Mouse (Mus musculus) gastrocnemius, adult 2 months (tissue): ENCODE results near the gene Itpr2. TPM values are rescaled to one million over a fixed set of nuclear protein-coding genes. Genes with fewer than 3 reads are reported as not detected.
"Not testable (repeated sequence)": the region's sequence is repeated elsewhere in the genome, so short reads cannot be mapped to it uniquely, and the experiment has no call there.

Experiments
- DNase-seq: peaks from one replicate; pipeline ENCODE4 v3.0.0; 2022
- H3K27ac ChIP-seq: fragments of 200-600 bp; 2 replicates; pipeline ENCODE4 v1.8.1; 2022; ENCODE audit warnings: mild to moderate bottlenecking
- H3K4me3 ChIP-seq: fragments of 200-600 bp; 2 replicates; pipeline ENCODE4 v1.8.1; 2022; ENCODE audit warnings: mild to moderate bottlenecking, moderate library complexity
- CTCF ChIP-seq: fragments of 200-600 bp; IDR thresholded peaks from 2 replicates; pipeline ENCODE4 v1.8.1; 2022; ENCODE audit warnings: antibody characterized with exemption, mild to moderate bottlenecking, moderate library complexity
- intact Hi-C: fragments of 180-260 bp; cut with DNase I; formaldehyde crosslinking; loops from one replicate; pipeline ENCODE4 v1.15.1; 2025
- total RNA-seq, 2 experiments: library from RNA; stranded (reverse); gene quantifications; 2 replicates each; pipeline ENCODE4 v1.2.3; 2021

The Itpr2 gene
- total RNA-seq, 2 experiments from 2014 or later = 7.4 to 9.9 TPM

- Histone ChIP-seq H3K4me3 (no peak overlapping the region), H3K27ac (no peak overlapping the region)
- no peak for DNase-seq
- intact Hi-C loops = no loop called here
- no peak for TF ChIP-seq CTCF
These were observed 22.9 kb downstream of the Itpr2 start for GRCm38 (mm10) chr6:146478888-146479683.

GRCm38 (mm10) chr6:146476865-146477264, 25.2 kb downstream of the Itpr2 start:
- H3K27ac ChIP-seq = no peak overlapping the region
- H3K4me3 ChIP-seq = no peak overlapping the region
- intact Hi-C loops = no loop called here
- no peak for DNase-seq
- no peak for TF ChIP-seq CTCF

- intact Hi-C loops = no loop called here
- no peak for DNase-seq
- no peak for TF ChIP-seq CTCF
- no peak overlapping the region for H3K4me3 ChIP-seq
- H3K27ac ChIP-seq = peak overlapping the region; percentile 82
These were observed 27.9 kb downstream of the Itpr2 start for GRCm38 (mm10) chr6:146474166-146474565.

GRCm38 (mm10) chr6:146473216-146473955, 28.6 kb downstream of the Itpr2 start:
- DNase-seq = peak; percentile 50
- peak overlapping the region; percentile 82 for H3K27ac ChIP-seq
- intact Hi-C loops = no loop called here
- TF ChIP-seq CTCF = no peak
- peak overlapping the region; percentile 45 for H3K4me3 ChIP-seq

GRCm38 (mm10) chr6:146470378-146470777, 31.6 kb downstream of the Itpr2 start:
- no peak overlapping the region for H3K4me3 ChIP-seq
- no peak for TF ChIP-seq CTCF
- DNase-seq = no peak
- no peak overlapping the region for H3K27ac ChIP-seq
- intact Hi-C loops = no loop called here

GRCm38 (mm10) chr6:146469936-146470335, 32.1 kb downstream of the Itpr2 start:
- intact Hi-C loops = loop anchor here (5.0 kb wide), 1 partner anchor 32 kb away; the partner anchor contains the start of gene Itpr2
- TF ChIP-seq CTCF = no peak
- DNase-seq = peak; percentile 48

GRCm38 (mm10) chr6:146468361-146468760, 33.7 kb downstream of the Itpr2 start:
- intact Hi-C loops = loop anchor here (5.0 kb wide), 1 partner anchor 34 kb away; the partner anchor contains the start of gene Itpr2
- H3K27ac ChIP-seq = no peak overlapping the region
- no peak for DNase-seq
- TF ChIP-seq CTCF = no peak
- H3K4me3 ChIP-seq = no peak overlapping the region

More at GRCm38 (mm10) chr6:146469936-146470335, 32.1 kb downstream of the Itpr2 start:
- Histone ChIP-seq H3K27ac (no peak overlapping the region), H3K4me3 (no peak overlapping the region)

GRCm38 (mm10) chr6:146464645-146465042, 37.4 kb downstream of the Itpr2 start:
- not testable (repeated sequence) for H3K27ac ChIP-seq
- intact Hi-C loops = loop anchor here (5.0 kb wide), 1 partner anchor 38 kb away; the partner anchor contains the start of gene Itpr2

GRCm38 (mm10) chr6:146464014-146464644, 37.9 kb downstream of the Itpr2 start:
- no peak for DNase-seq
- intact Hi-C loops = no loop called here
- H3K4me3 ChIP-seq = no peak overlapping the region
- no peak overlapping the region for H3K27ac ChIP-seq
- no peak for TF ChIP-seq CTCF

More at GRCm38 (mm10) chr6:146464645-146465042, 37.4 kb downstream of the Itpr2 start:
- not testable (repeated sequence) for H3K4me3 ChIP-seq, DNase-seq

GRCm38 (mm10) chr6:146460936-146461335, 41.1 kb downstream of the Itpr2 start:
- DNase-seq = no peak
- intact Hi-C loops = no loop called here
- Histone ChIP-seq H3K4me3 (no peak overlapping the region), H3K27ac (no peak overlapping the region)
- no peak for TF ChIP-seq CTCF

- Histone ChIP-seq H3K4me3 (no peak overlapping the region), H3K27ac (no peak overlapping the region)
- TF ChIP-seq CTCF = no peak
- intact Hi-C loops = no loop called here
- no peak for DNase-seq
These were observed 43.6 kb downstream of the Itpr2 start for GRCm38 (mm10) chr6:146458436-146458835.

- TF ChIP-seq CTCF = no peak
- intact Hi-C loops = no loop called here
- Histone ChIP-seq H3K4me3 (no peak overlapping the region), H3K27ac (no peak overlapping the region)
- DNase-seq = no peak
These were observed 45.3 kb downstream of the Itpr2 start for GRCm38 (mm10) chr6:146456741-146457140.
